Mouse (Mus musculus): ENCODE results near the gene Atf3. TPM values are rescaled to one million over a fixed set of nuclear protein-coding genes. Genes with fewer than 3 reads are reported as not detected.

The Atf3 gene
- 1 to 10 TPM; 1.6 to 1.7 TPM for total RNA-seq (2021)
- long read RNA-seq, partial matches to known transcripts = 0 of 1 reads
- long read RNA-seq, other reads (novel, unspliced or antisense) = 0 of 1 reads

GRCm38 (mm10) chr1:191217939-191218338, at the start of gene Atf3:
TSS of gene Atf3 (minus strand) at chr1:191218039.
- DNase-seq (ENCODE audit: low spot score in 2 of 2) = no peak

- DNase-seq (ENCODE audit: low spot score in 2 of 2) = no peak
Measured at GRCm38 (mm10) chr1:191267162-191267561, 49.3 kb upstream of the Atf3 start.

- no peak for DNase-seq (ENCODE audit: low spot score in 2 of 2)
Measured at GRCm38 (mm10) chr1:191263471-191263870, 45.6 kb upstream of the Atf3 start.

GRCm38 (mm10) chr1:191261861-191262260, 44.0 kb upstream of the Atf3 start:
- no peak for DNase-seq (ENCODE audit: low spot score in 2 of 2)

GRCm38 (mm10) chr1:191259661-191260060, 41.8 kb upstream of the Atf3 start:
- DNase-seq (ENCODE audit: low spot score in 2 of 2) = no peak

- no peak for DNase-seq (ENCODE audit: low spot score in 2 of 2)
Measured at GRCm38 (mm10) chr1:191259121-191259520, 41.3 kb upstream of the Atf3 start.

GRCm38 (mm10) chr1:191258521-191258920, 40.7 kb upstream of the Atf3 start:
- no peak for DNase-seq (ENCODE audit: low spot score in 2 of 2)

GRCm38 (mm10) chr1:191257981-191258380, 40.1 kb upstream of the Atf3 start:
- no peak for DNase-seq (ENCODE audit: low spot score in 2 of 2)

GRCm38 (mm10) chr1:191257351-191257771, 39.5 kb upstream of the Atf3 start:
- no peak for DNase-seq (ENCODE audit: low spot score in 2 of 2)

GRCm38 (mm10) chr1:191256566-191257350, 38.9 kb upstream of the Atf3 start:
- DNase-seq (ENCODE audit: low spot score in 2 of 2) = no peak

- no peak for DNase-seq (ENCODE audit: low spot score in 2 of 2)
Measured at GRCm38 (mm10) chr1:191256134-191256533, 38.3 kb upstream of the Atf3 start.

- no peak for DNase-seq (ENCODE audit: low spot score in 2 of 2)
Measured at GRCm38 (mm10) chr1:191254448-191254847, 36.6 kb upstream of the Atf3 start.

- DNase-seq (ENCODE audit: low spot score in 2 of 2) = no peak
Measured at GRCm38 (mm10) chr1:191253636-191254035, 35.8 kb upstream of the Atf3 start.

GRCm38 (mm10) chr1:191249975-191250374, 32.1 kb upstream of the Atf3 start:
- no peak for DNase-seq (ENCODE audit: low spot score in 2 of 2)

GRCm38 (mm10) chr1:191248423-191248822, 30.6 kb upstream of the Atf3 start:
- DNase-seq (ENCODE audit: low spot score in 2 of 2) = no peak

- DNase-seq (ENCODE audit: low spot score in 2 of 2) = no peak
Measured at GRCm38 (mm10) chr1:191247561-191247960, 29.7 kb upstream of the Atf3 start.

- no peak for DNase-seq (ENCODE audit: low spot score in 2 of 2)
Measured at GRCm38 (mm10) chr1:191243855-191244254, 26.0 kb upstream of the Atf3 start.

- DNase-seq (ENCODE audit: low spot score in 2 of 2) = no peak
Measured at GRCm38 (mm10) chr1:191242065-191242698, 24.3 kb upstream of the Atf3 start.

- DNase-seq (ENCODE audit: low spot score in 2 of 2) = no peak
Measured at GRCm38 (mm10) chr1:191241574-191241973, 23.7 kb upstream of the Atf3 start.

GRCm38 (mm10) chr1:191239602-191240001, 21.8 kb upstream of the Atf3 start:
- no peak for DNase-seq (ENCODE audit: low spot score in 2 of 2)

- DNase-seq (ENCODE audit: low spot score in 2 of 2) = no peak
Measured at GRCm38 (mm10) chr1:191235788-191236542, 18.1 kb upstream of the Atf3 start.

GRCm38 (mm10) chr1:191234837-191235236, 17.0 kb upstream of the Atf3 start:
- no peak for DNase-seq (ENCODE audit: low spot score in 2 of 2)
